Mouse (Mus musculus): ENCODE measurements around the gene Tmprss7. TPM values are rescaled to one million over a fixed set of nuclear protein-coding genes. Genes with fewer than 3 reads are reported as not detected.

Tmprss7 gene
- polyA plus RNA-seq, 1 experiment = 2.5 TPM

GRCm38 (mm10) chr16:45610267-45610666 is 83.2 kb downstream of the Tmprss7 start, which contains the start of gene Gcsam:
TSS of gene Gcsam (plus strand) at chr16:45610380.
- Histone ChIP-seq H3K4me3 (replicated peaks; ENCODE audit: control insufficient read depth, low read depth, low read length) (no peak within 1 kb of the TSS), H3K27ac (ENCODE audit: control insufficient read depth, insufficient read depth, low read depth, low read length, poor library complexity) (no peak within 1 kb of the TSS), H3K4me1 (ENCODE audit: control insufficient read depth, insufficient read depth, low read length) (no peaks in the 10 kb centered on the region)
- TF ChIP-seq CTCF (IDR thresholded peaks at IDR 0.05; ENCODE audit: control insufficient read depth, insufficient read depth, low read length) (no peak), POLR2A (IDR thresholded peaks at IDR 0.05; ENCODE audit: borderline replicate concordance, control insufficient read depth, low read depth, low read length) (no peak)
- WGBS = 10% methylated on average over 4 of the region's 4 CpGs

GRCm38 (mm10) chr16:45609300-45609699 is 84.2 kb downstream of the Tmprss7 start:
- 29% methylated on average over 3 of the region's 3 CpGs for WGBS
- no peak overlapping the region for H3K4me3 ChIP-seq (replicated peaks; ENCODE audit: control insufficient read depth, low read depth, low read length)
- TF ChIP-seq POLR2A (IDR thresholded peaks at IDR 0.05; ENCODE audit: borderline replicate concordance, control insufficient read depth, low read depth, low read length) = no peak
- 0 out of 2 replicates have a peak, but pooled peaks have one; percentile 7 for TF ChIP-seq CTCF (IDR thresholded peaks at IDR 0.05; ENCODE audit: control insufficient read depth, insufficient read depth, low read length)
- no peaks in the 10 kb centered on the region for H3K4me1 ChIP-seq (ENCODE audit: control insufficient read depth, insufficient read depth, low read length)
- H3K27ac ChIP-seq (ENCODE audit: control insufficient read depth, insufficient read depth, low read depth, low read length, poor library complexity) = no peak overlapping the region

- H3K4me1 ChIP-seq (ENCODE audit: control insufficient read depth, insufficient read depth, low read length) = no peaks in the 10 kb centered on the region
- TF ChIP-seq CTCF (IDR thresholded peaks at IDR 0.05; ENCODE audit: control insufficient read depth, insufficient read depth, low read length) = no peak
- TF ChIP-seq POLR2A (IDR thresholded peaks at IDR 0.05; ENCODE audit: borderline replicate concordance, control insufficient read depth, low read depth, low read length) = no peak
These were observed 84.9 kb downstream of the Tmprss7 start for GRCm38 (mm10) chr16:45608481-45608954.

More at GRCm38 (mm10) chr16:45608481-45608954, 84.9 kb downstream of the Tmprss7 start:
- H3K4me3 ChIP-seq (replicated peaks; ENCODE audit: control insufficient read depth, low read depth, low read length) = no peak overlapping the region
- no peak overlapping the region for H3K27ac ChIP-seq (ENCODE audit: control insufficient read depth, insufficient read depth, low read depth, low read length, poor library complexity)
- WGBS = 47% methylated on average over 4 of the region's 4 CpGs

Other genes starting within 250 kb of the Tmprss7 start
- not detected in 2 replicates for gene Gm609, start 200.7 kb downstream of the Tmprss7 start, polyA plus RNA-seq (2011; ENCODE audit: insufficient read depth, insufficient read length, low replicate concordance, missing spikeins)
- not detected in 2 replicates for gene Gm17783, start 161.6 kb downstream of the Tmprss7 start, polyA plus RNA-seq (2011; ENCODE audit: insufficient read depth, insufficient read length, low replicate concordance, missing spikeins)
- gene Slc9c1, start 158.3 kb downstream of the Tmprss7 start, polyA plus RNA-seq (2011; ENCODE audit: insufficient read depth, insufficient read length, low replicate concordance, missing spikeins) = not detected in 2 replicates
- 6.8 and 7.9 TPM in 2 replicates for gene Gcsam, start 83.3 kb downstream of the Tmprss7 start, polyA plus RNA-seq (2011; ENCODE audit: insufficient read depth, insufficient read length, low replicate concordance, missing spikeins)
- gene BC016579, start 39.6 kb downstream of the Tmprss7 start, polyA plus RNA-seq (2011; ENCODE audit: insufficient read depth, insufficient read length, low replicate concordance, missing spikeins) = 1.1 and 1.4 TPM in 2 replicates
- 1.1 and 5.7 TPM in 2 replicates for gene Tagln3, start 30.9 kb upstream of the Tmprss7 start, polyA plus RNA-seq (2011; ENCODE audit: insufficient read depth, insufficient read length, low replicate concordance, missing spikeins)
- gene Abhd10, start 49.3 kb upstream of the Tmprss7 start, polyA plus RNA-seq (2011; ENCODE audit: insufficient read depth, insufficient read length, low replicate concordance, missing spikeins) = 9.1 and 13.8 TPM in 2 replicates

All from bone marrow, adult 2 months (tissue).